Mouse (Mus musculus) liver, postnatal 0 days (tissue): ENCODE results near the gene Rsg1.

Experiments
- CTCF ChIP-seq: sonication (generic); IDR thresholded peaks from 2 replicates; pipeline ENCODE4 v1.5.1; 2016; ENCODE audit warnings: antibody characterized with exemption, low read depth
- EP300 ChIP-seq: IDR thresholded peaks from 2 replicates; pipeline ENCODE4 v1.6.1; 2016; ENCODE audit warnings: antibody characterized with exemption, low read depth, mild to moderate bottlenecking

GRCm38 (mm10) chr4:141262906-141263637, 49.3 kb downstream of the Rsg1 start:
- TF ChIP-seq CTCF (no peak), EP300 (no peak)
